Mouse (Mus musculus) lung, postnatal 10 days (tissue): ENCODE data around the gene Ppp1cc.
A peak's percentile ranks its signal among the peaks of the same experiment; 100 is the strongest.

Experiments used
- DNase-seq: peaks from one replicate; pipeline ENCODE4 v3.0.0; 2021

Ppp1cc gene

GRCm38 (mm10) chr5:122218109-122218905, 60.2 kb downstream of the Ppp1cc start:
- no peak for DNase-seq

DNA sequence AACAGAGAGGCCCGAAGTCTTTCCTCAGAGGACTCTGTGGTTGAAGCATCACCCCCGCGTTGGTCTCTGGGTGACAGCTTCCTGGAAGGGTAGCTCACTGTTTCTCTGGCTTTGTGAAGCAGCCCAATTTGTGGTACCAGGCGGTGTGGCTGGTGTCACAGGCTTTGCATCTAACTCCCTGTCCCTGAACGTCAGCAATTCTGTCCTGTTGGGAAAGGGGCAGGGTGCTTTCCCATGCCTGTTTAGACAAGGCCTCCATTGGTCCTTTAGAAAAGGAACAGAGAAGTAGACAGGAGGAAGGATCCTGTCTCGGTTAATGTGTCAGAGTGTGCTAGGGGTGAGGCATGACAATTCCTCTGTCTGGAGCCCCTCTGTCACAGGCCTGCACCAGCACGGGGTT, 60.9 kb downstream of the Ppp1cc start:
- DNase-seq, result no peak

DNA sequence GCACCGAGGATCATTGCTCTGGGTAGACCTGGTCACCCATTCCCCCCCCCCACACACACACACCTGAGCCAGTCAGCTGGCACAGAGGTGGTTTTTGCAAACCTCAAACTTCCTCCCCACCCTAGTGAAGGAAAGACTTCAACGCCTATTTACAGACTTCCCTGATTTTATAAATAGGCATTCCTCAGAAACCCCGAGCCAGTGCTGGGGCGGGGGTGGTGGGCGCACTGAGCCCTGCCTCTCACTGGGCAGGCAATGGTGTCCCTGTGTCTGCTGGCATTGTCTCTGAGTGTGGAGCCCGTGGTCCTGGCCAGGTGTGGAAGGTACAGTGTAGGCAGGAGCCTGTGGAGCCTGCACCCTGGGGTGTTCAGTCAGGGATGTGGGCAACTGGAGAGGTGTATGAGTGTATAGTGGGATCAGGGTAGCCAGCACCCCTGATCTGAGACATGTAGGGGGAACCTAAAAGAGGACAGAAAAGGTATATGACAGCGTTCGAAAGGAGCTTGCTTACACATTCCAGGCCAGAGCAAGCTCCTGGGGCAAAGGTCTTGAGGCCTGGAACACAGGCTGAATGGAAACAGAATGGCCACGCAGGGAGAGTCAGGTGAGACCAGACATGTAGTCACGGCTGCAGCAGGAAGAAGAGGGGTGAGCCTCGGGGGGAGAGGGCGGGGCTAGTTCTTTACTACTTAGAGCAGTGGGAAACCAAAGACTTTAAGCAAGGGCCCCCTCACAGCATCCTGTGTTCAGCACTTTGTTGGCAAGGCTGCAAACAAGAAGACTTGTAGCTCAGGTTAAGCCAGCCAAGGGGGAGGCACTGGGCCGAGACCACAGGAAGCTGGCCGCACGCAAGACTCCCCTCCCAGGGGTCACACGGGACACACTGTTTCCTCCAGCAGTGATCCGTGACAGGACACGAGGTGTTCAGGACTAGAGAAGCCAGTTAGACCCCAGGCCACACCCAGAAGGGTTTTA, 61.9 kb downstream of the Ppp1cc start:
- peak; percentile 41 for DNase-seq

DNA sequence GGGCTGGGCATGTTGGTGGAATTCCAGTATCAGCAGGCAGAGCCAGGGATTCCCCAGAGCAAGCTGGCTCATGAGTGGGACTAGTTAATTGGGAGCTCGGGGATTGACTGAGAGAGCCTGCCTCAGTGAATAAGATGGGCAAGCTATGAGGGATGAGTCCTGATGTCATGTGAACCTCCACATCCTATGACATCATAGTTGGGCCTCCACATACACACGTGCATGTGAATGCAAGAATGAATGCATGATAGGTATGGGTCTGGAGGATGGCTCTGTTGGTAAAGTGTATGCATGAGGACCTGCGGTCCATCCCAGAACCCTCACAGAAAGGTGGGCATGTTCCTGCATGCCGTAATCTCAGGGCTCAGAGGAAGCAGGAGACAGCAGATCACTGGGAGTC, 63.0 kb downstream of the Ppp1cc start:
- DNase-seq, result no peak

GRCm38 (mm10) chr5:122224291-122224690, 66.2 kb downstream of the Ppp1cc start:
- DNase-seq, result no peak
